In the genomic region with DNA sequence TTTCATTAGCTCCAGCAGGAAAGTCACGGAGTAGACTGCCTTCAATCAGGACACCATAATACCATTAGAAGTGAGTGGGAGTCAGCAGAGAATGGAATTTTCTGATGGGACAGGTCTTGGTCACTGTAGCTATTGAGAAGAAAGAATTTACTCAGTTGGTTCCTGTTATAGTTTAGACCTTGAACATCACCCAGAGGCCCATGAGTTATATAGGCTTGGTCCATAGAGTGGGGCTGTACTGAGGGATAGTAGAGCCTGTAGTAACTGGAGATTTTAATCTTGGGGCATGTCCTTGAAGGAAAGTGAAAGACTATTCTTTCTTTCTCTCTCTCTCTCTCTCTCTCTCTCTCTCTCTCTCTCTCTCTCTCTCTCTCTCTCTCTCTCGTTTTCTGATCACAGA, we compare ENCODE assay signal across 26 mouse cellular contexts. TPM values are rescaled to one million over a fixed set of nuclear protein-coding genes. Genes with fewer than 3 reads are reported as not detected.
DNase-seq lines count a peak whose midpoint lies in the region; ATAC-seq and TF ChIP-seq lines count a peak whose summit lies in the region.
"Had no signal": no experiment of that assay in that cellular context is flagged by ENCODE, and none has a peak within 500 bp of the region (broad histone marks: within the 10 kb centered on the region; RNA-seq: fewer than 3 reads in every experiment).

No protein-coding gene starts in this region.

- 75% methylated on average over 2 of the region's 2 CpGs for WGBS in intestine, embryonic 16.5 days

- H3K9ac ChIP-seq in MEL (ENCODE audit: control insufficient read depth, low read depth, low read length, poor library complexity, severe bottlenecking) = peak overlapping the region; percentile 13; the same call in 1 of the 2 replicates
- H3K9ac ChIP-seq in intestine, embryonic 16.5 days (ENCODE audit: low read depth, low read length) = no peak overlapping the region
- H3K9ac ChIP-seq: embryonic facial prominence, embryonic 12.5 days; forebrain, embryonic 13.5 days; forebrain, embryonic 15.5 days; forebrain, postnatal 0 days had no signal

- no peaks in the 10 kb centered on the region for H3K27me3 ChIP-seq in MEL (ENCODE audit: control insufficient read depth in 1 of 2, insufficient read depth in 2 of 2, low read length in 2 of 2)
- no peaks in the 10 kb centered on the region for H3K27me3 ChIP-seq in intestine, embryonic 16.5 days (replicated peaks; ENCODE audit: control insufficient read depth, insufficient read depth, low read length)
- H3K27me3 ChIP-seq: embryonic facial prominence, embryonic 12.5 days; forebrain, embryonic 13.5 days; forebrain, embryonic 15.5 days; Patski had no signal

- ATAC-seq in intestine, embryonic 16.5 days = peak; percentile 76; the same call in 1 of the 2 replicates
- ATAC-seq in CD4-positive, CD25-positive, alpha-beta regulatory T cell, adult 4 months = no peak
- ATAC-seq: activated CD4-positive, CD25-positive, alpha-beta regulatory T cell, adult 4 months; forebrain, embryonic 13.5 days; forebrain, embryonic 15.5 days; forebrain, postnatal 0 days; Patski had no signal

- H3K9me3 ChIP-seq in MEL (replicated peaks; ENCODE audit: insufficient read depth, low read length) = no peaks in the 10 kb centered on the region
- H3K9me3 ChIP-seq in intestine, embryonic 16.5 days (ENCODE audit: control insufficient read depth, low read length) = no peaks in the 10 kb centered on the region
- H3K9me3 ChIP-seq: embryonic facial prominence, embryonic 10.5 days; embryonic facial prominence, embryonic 12.5 days; forebrain, embryonic 13.5 days; forebrain, embryonic 15.5 days had no signal

- no peak for TF ChIP-seq CTCF in MEL (IDR thresholded peaks at IDR 0.05 in 2 of 3, conservative IDR thresholded peaks at IDR 0.05 in 1 of 3; ENCODE audit: control insufficient read depth in 1 of 3, insufficient read depth in 1 of 3, low read depth in 2 of 3, low read length in 3 of 3, poor library complexity in 1 of 3, severe bottlenecking in 1 of 3)

- peak; percentile 4 for DNase-seq in heart, adult 11 months
- no peak for DNase-seq in heart, postnatal 4 days
- DNase-seq in MEL (ENCODE audit: low read depth, low spot score) = peak; percentile 52
- no peak for DNase-seq in cerebellum, postnatal 4 days (ENCODE audit: low spot score in 2 of 2)
- DNase-seq: adrenal gland, adult 8-10 months; adrenal gland, postnatal 14 days; adrenal gland, postnatal 36 days; cerebellum, adult 11-12 months; cerebellum, adult 2 months; cerebellum, adult 9-10 months; cerebellum, postnatal 10 days; cerebellum, postnatal 25 days; forebrain, postnatal 0 days had no signal

- no peak for TF ChIP-seq POLR2A in MEL (IDR thresholded peaks at IDR 0.05; ENCODE audit: control insufficient read depth in 1 of 2, insufficient read depth in 1 of 2, low read depth in 1 of 2, low read length in 2 of 2, poor library complexity in 1 of 2)

- peaks cover 10 to 19% of the 10 kb centered on the region in 2 experiments for H3K4me1 ChIP-seq in MEL (ENCODE audit: control insufficient read depth in 1 of 2, insufficient read depth in 2 of 2, low read length in 2 of 2)
- no peaks in the 10 kb centered on the region for H3K4me1 ChIP-seq in intestine, embryonic 16.5 days (ENCODE audit: control insufficient read depth, insufficient read depth, low read length)
- H3K4me1 ChIP-seq: embryonic facial prominence, embryonic 10.5 days; embryonic facial prominence, embryonic 12.5 days; forebrain, embryonic 15.5 days had no signal

- no peak for TF ChIP-seq EP300 in MEL (IDR thresholded peaks at IDR 0.05; ENCODE audit: low read depth in 1 of 2, low read length in 2 of 2)

- H3K36me3 ChIP-seq in MEL (ENCODE audit: control insufficient read depth in 1 of 2, insufficient read depth in 2 of 2, low read length in 2 of 2) = peaks cover 0 to 13% of the 10 kb centered on the region in 2 experiments; a peak in 2 of 4 replicates
- H3K36me3 ChIP-seq in intestine, embryonic 16.5 days (ENCODE audit: control insufficient read depth, insufficient read depth, low read length) = no peaks in the 10 kb centered on the region
- H3K36me3 ChIP-seq: embryonic facial prominence, embryonic 10.5 days; embryonic facial prominence, embryonic 12.5 days; forebrain, embryonic 15.5 days had no signal

- TF ChIP-seq RAD21 in MEL (IDR thresholded peaks at IDR 0.05; ENCODE audit: low read depth, low read length) = no peak

- H3K27ac ChIP-seq in MEL (ENCODE audit: control insufficient read depth, low read depth, low read length) = peak overlapping the region; percentile 46
- H3K27ac ChIP-seq in intestine, embryonic 16.5 days (ENCODE audit: low read length) = no peak overlapping the region
- H3K27ac ChIP-seq: embryonic facial prominence, embryonic 10.5 days; embryonic facial prominence, embryonic 12.5 days; forebrain, embryonic 13.5 days; forebrain, embryonic 15.5 days had no signal

- H3K79me2 ChIP-seq in MEL (ENCODE audit: control insufficient read depth, insufficient read depth, low read length, poor library complexity) = no peaks in the 10 kb centered on the region

- H3K4me2 ChIP-seq in intestine, embryonic 16.5 days (ENCODE audit: low read depth, low read length) = no peak overlapping the region
- H3K4me2 ChIP-seq: embryonic facial prominence, embryonic 12.5 days; forebrain, embryonic 13.5 days; forebrain, embryonic 15.5 days had no signal

- H3K4me3 ChIP-seq in MEL (ENCODE audit: control insufficient read depth in 1 of 2, insufficient read depth in 1 of 2, low read depth in 2 of 2, low read length in 2 of 2) = peak overlapping the region; percentile 23 to 46
- H3K4me3 ChIP-seq in intestine, embryonic 16.5 days (ENCODE audit: low read length) = no peak overlapping the region
- H3K4me3 ChIP-seq: embryonic facial prominence, embryonic 10.5 days; embryonic facial prominence, embryonic 12.5 days; forebrain, embryonic 13.5 days; forebrain, embryonic 15.5 days had no signal

TF ChIP-seq in MEL, 35 proteins besides CTCF, POLR2A, EP300 and RAD21:
- TF ChIP-seq NRF1 (IDR thresholded peaks at IDR 0.05; ENCODE audit: insufficient read depth, low read depth, low read length, poor library complexity, severe bottlenecking) (0 out of 2 replicates have a peak, but pooled peaks have one; percentile 0), NELFE (IDR thresholded peaks at IDR 0.05; ENCODE audit: low read depth, low read length) (no peak)

RNA-seq across cellular contexts. Expression of gene Mcu, which starts 28.2 kb away (rescaled TPM):
- 10 to 100 TPM; 27.9 to 32.6 TPM for total RNA-seq in heart, postnatal 4 days (2021)
- 7.7 TPM in 2 replicates for total RNA-seq in MEL (2012; rRNA removed)
- 1 to 10 TPM in 1 of 2 experiments, not detected in 1; 9.4 TPM for polyA plus RNA-seq in MEL (2012; ENCODE audit: insufficient read depth in 1 of 2, insufficient read length in 2 of 2, low read depth in 1 of 2, low replicate concordance in 2 of 2, missing spikeins in 1 of 2)
- polyA plus RNA-seq in intestine, embryonic 16.5 days (2015; fragmentation: Nextera tagmentation; extraction: Ambion mirVana) = 75.3 and 77.5 TPM in 2 replicates
- polyA plus RNA-seq in CD4-positive, CD25-positive, alpha-beta regulatory T cell, adult 4 months (2017; shearing (Covaris generic)) = 10 to 100 TPM; 21.6 to 23.7 TPM

RNA-seq across cellular contexts. Expression of gene Gm10322, which starts 28.8 kb away (rescaled TPM):
- not detected for total RNA-seq in heart, postnatal 4 days (2021)
- total RNA-seq in MEL (2012; rRNA removed) = 0.58 TPM in 1 of 2 replicates, not detected in the other
- not detected for polyA plus RNA-seq in MEL (2012; ENCODE audit: insufficient read depth in 1 of 2, insufficient read length in 2 of 2, low read depth in 1 of 2, low replicate concordance in 2 of 2, missing spikeins in 1 of 2)
- polyA plus RNA-seq in intestine, embryonic 16.5 days (2015; fragmentation: Nextera tagmentation; extraction: Ambion mirVana) = not detected in 2 replicates
- polyA plus RNA-seq in CD4-positive, CD25-positive, alpha-beta regulatory T cell, adult 4 months (2017; shearing (Covaris generic)) = not detected
- total RNA-seq: adrenal gland, adult 18-20 months; adrenal gland, adult 8-10 months; adrenal gland, postnatal 14 days; adrenal gland, postnatal 36 days; common myeloid progenitor, adult 5-6 weeks; ES-E14; forebrain, postnatal 0 days had no signal
- polyA plus RNA-seq: activated CD4-positive, CD25-positive, alpha-beta regulatory T cell, adult 4 months; cerebellum, adult 2 months; embryonic facial prominence, embryonic 10.5 days; embryonic facial prominence, embryonic 12.5 days; embryonic facial prominence, embryonic 14.5 days; forebrain, embryonic 11.5 days; forebrain, embryonic 13.5 days; forebrain, embryonic 15.5 days; forebrain, postnatal 0 days; Patski had no signal

RNA-seq across cellular contexts. Expression of gene Micu1, which starts 57.6 kb away (rescaled TPM):
- 10 to 100 TPM; 30.8 to 34.7 TPM for total RNA-seq in heart, postnatal 4 days (2021)
- total RNA-seq in MEL (2012; rRNA removed) = 16.9 and 18.0 TPM in 2 replicates
- 10 to 100 TPM in 1 of 2 experiments, not detected in 1; 26.8 TPM for polyA plus RNA-seq in MEL (2012; ENCODE audit: insufficient read depth in 1 of 2, insufficient read length in 2 of 2, low read depth in 1 of 2, low replicate concordance in 2 of 2, missing spikeins in 1 of 2)
- 80.8 and 82.1 TPM in 2 replicates for polyA plus RNA-seq in intestine, embryonic 16.5 days (2015; fragmentation: Nextera tagmentation; extraction: Ambion mirVana)
- 10 to 100 TPM; 47.1 to 78.3 TPM for polyA plus RNA-seq in CD4-positive, CD25-positive, alpha-beta regulatory T cell, adult 4 months (2017; shearing (Covaris generic))

Comparison
In these comparisons a context has a peak if more than half of its experiments do, and no peak if none do; other contexts are left out.
1. DNase-seq: peak in heart, adult 11 months (single experiment) and MEL (single experiment); none in heart, postnatal 4 days (single experiment) and cerebellum, postnatal 4 days (0 of 2).